Mouse (Mus musculus): ENCODE data around the gene Runx1.

The Runx1 gene

DNA sequence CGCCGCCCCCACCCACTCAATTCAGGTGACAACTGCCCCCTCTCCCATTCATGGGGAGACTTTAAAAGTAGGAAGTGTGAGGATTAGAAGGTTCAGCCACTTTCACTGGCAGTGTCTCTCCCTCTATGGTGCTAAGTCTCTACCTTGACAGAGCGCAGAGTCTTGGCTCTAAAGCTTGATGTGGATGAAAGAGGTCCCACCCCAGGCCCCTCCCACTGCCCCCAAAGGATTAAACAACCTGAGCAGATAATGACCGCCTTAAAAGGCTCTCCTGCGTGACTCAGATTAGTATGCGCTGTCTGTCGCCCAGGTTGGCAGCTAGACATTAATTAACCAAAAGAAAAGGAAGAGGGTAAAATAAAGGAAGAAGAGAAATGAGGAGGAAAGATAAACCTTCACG lies 215.5 kb downstream of the Runx1 start:
- no peak for DNase-seq (ENCODE audit: low spot score)

DNA sequence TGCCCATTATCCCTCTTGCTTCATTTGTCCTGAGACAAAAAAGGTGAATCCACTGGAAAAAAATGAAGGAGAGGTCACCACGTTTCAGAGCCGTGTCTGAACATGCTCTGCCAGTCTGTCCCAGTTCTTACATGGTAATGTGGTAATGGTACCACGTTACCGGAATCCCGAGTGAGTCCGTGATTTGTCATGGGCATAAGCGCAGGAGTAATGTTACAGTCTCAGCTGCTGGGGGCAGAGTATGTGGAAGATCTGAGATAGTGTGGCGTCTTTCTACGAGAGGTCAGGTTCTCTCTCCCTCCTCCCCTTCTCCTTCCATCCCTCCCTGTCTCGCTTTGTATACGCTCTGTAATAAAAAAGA lies 216.3 kb downstream of the Runx1 start:
- no peak for DNase-seq (ENCODE audit: low spot score)

GRCm38 (mm10) chr16:92609006-92609716 lies 216.8 kb downstream of the Runx1 start:
- no peak for DNase-seq (ENCODE audit: low spot score)

DNA sequence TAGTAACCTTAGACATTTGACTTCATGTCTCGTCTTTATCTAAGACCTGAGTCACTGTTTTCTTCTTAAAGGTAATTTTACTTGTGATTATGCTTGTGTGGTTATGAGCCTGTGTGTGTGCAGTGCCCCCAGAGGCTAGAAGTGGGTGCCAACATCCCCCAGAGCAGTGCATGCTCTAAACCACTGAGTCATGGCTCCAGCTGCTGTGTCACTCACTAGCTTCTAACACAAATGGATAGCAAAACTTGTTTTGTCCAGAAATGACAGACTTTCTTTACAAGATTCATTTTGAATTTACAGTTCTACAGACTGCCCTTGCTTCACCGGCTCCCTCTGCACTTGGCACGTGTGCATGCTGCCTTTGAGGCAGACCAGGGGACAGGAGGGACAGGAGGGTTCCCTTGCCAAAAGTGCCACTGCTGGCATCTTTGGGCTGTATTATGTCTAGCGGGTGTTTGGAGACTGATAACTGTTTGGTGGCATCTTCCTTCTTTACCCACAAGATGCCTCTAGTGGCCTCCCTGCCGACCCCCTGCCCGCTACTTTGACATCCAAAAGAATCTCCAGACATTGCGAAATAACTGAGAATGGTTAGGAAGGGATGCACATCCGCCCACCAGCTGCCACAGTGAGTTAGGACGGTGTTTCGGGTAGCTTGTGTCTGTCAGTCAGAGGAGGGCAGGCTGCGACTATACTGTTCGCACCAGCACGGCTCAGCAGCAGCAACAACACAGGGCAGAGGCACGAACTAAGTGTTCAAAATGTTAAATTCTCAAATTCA lies 217.6 kb downstream of the Runx1 start:
- no peak for DNase-seq (ENCODE audit: low spot score)

DNA sequence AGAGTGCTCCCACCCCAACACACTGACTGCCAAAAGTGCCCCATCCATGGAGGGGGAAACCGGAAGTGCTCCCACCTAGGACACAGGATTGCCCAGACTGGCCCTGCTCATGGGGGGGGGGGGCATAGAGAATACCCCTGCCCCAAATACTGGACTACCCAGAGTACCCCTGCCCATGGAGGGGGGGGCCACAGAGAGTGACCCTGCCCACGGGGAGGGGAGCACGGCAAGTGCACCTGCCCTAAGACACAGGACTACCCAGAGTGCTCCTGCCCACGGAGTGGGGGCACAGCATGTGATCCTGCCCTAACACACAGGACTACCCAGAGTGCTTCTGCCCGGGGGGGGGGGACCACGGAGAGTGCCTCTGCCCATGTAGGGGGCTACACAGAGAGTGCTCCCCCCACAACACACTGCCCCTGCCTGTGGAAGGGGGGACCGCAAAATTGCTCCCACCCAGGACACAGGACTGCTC lies 219.4 kb downstream of the Runx1 start:
- no peak for DNase-seq (ENCODE audit: low spot score)

DNA sequence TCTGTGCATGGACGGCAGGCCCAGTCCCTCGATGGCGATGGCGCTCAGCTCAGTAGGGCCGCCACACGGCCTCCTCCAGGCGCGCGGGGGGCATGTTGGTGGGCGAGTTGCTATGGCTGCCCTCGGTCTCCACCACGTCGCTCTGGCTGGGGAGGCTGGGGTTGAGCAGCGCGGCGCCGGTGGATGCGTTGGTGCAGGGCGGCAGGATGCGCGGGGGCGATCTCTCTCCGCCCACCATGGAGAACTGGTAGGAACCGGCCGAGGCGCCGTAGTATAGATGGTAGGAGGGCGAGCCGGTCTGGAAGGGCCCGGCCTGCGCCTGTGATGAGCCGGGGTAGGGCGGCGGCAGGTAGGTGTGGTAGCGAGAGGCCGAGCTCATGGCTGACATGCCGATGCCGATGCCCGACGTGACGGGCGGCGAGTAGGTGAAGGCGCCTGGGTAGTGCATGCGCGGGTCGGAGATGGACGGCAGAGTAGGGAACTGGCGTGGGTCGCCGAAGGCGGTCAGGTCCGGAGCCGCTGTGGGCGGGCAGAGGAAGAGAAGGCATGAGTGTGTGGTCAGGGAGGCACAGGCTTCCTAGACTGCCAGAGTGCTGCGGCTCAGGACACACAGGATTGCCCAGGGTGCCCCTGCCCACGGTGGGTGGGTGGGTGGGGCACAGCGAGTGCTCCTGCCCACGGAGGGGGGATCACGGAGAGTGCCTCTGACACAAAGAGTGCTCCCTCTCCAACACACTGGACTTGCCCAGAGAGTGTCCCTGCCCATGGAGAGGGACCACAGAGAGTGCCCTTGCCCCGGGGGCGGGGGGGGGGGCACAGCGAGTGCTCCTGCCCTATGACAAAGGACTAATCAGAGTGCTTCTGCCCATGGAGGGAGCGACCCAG lies 220.1 kb downstream of the Runx1 start:
- no peak for DNase-seq (ENCODE audit: low spot score)

DNA sequence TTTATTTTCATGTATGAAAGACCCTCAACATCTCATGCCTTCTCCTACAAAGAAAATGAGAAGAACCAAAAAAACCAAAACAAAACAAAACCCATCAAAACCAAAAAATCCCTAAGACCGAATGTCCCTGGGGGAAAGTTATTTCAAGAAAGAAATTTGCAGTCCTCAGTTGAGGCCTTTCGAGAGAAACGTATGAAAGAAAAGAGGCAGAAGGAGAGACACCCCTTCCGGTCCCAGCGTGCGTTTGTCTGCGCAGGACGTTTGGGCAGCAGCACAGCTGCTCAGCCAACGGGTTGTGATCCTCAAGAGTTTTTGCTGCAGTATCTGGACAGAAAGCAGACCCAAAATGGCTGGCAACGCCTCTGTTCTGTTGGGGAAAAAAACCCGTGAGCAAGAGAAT lies 223.4 kb downstream of the Runx1 start:
- no peak for DNase-seq (ENCODE audit: low spot score)

DNA sequence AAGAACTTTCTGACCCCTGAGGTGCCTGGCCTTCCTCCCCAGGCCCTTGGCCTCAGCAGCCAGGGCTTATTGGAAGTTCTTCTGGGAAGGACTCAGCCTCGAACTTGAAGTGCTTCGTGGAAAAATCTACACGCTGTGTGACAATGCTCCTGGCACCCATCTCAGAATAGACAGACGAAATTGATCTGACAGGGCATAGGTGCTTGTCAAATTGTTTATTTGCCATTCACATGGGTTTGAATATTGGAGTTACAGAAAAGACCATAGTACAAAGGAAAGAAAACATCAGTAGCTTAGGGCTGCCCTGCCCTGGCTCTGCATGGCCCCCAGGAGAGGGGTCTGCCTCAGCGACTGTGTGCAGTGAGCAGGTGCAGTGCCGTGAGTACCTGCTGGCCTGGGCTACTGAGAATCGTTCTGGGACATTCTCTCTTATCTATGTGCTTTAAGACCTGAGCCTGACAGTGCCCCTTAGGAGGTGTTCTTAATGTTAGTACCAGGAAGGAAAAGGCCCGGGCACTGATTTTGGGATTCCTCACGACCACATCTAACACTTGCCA lies 224.6 kb downstream of the Runx1 start:
- DNase-seq (ENCODE audit: low spot score), result no peak

DNA sequence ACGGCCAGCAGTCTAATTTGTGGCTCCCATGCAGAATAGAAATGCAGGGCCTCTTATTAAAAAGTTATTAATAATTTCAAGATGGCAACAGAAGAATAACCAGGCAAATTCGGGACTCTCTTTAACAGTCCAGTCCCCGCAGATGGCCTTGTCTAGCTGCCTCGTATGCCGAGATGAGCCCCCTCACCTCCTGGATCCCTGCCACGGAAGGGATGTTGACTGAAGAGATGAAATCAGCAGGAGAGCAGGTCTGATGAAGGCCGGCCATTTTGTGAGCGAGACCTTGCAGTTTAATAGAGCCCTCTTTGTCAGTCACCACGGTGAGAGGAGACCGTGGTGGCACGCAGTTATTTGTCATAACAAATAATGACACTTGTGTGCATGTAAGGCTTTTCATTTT lies 226.5 kb downstream of the Runx1 start:
- no peak for DNase-seq (ENCODE audit: low spot score)

DNA sequence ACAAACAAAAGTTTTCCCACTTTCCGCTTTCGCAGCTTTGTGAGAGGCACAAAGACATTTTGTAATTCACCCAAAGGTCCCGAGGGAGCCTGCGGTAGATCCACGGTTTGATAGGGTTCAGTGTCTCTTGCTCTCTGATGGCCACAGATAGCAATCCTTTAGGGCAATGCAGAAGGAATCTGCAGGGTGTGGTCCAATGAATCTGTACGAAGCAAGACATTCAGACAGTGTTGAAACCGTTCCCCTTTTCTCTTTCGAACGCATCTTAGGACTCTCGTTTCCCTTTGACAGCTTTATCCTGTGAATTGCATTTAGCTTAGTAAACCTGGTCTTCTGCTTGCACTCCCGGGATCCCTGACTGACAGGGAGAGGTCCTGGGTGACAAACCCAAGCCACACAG lies 228.3 kb downstream of the Runx1 start:
- DNase-seq (ENCODE audit: low spot score), result no peak

DNA sequence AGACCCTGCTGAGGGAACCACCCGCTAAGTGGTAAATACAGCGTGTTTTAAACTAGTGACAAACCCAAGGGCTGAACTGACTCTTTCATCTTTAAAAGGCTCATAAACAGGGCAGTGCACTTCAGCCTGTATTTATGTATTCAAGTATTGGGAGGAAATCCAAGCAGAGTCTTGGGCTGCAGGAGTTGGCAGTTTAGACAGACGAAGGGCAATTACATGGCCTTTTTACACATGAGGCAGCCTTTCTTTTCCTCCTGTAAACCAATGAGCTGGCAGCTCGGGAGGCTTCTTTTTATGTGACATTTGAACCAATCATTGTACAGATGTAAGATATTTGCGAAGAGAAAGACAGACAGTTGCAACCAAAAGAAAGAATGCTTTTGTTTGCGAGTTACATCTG lies 233.7 kb downstream of the Runx1 start:
- DNase-seq (ENCODE audit: low spot score), result no peak

- DNase-seq (ENCODE audit: low spot score), result no peak
Observed at GRCm38 (mm10) chr16:92591783-92592182, 234.2 kb downstream of the Runx1 start.

GRCm38 (mm10) chr16:92587836-92588235 lies 238.1 kb downstream of the Runx1 start:
- DNase-seq (ENCODE audit: low spot score), result no peak

DNA sequence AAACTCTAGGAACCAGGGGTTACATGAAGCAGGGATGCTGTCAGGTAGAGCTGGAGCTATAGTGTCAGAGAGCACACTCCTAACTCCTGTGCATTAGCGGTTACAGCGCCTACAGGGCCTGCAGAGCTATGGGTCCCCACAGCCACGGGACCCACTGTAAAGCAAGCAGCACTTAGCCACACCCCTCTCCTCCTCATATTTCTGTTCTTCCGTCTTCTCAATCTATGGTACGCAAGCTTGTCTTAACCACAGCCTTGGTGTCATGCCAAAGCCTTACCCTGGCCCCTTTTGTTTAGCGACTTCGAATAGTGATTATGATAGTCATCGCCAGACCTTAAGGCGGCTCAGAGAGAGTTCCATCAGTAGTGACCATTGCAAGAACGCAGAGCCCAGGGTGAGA lies 244.2 kb downstream of the Runx1 start:
- DNase-seq (ENCODE audit: low spot score), result no peak

- no peak for DNase-seq (ENCODE audit: low spot score)
Observed at GRCm38 (mm10) chr16:92580981-92581380, 245.0 kb downstream of the Runx1 start.

DNA sequence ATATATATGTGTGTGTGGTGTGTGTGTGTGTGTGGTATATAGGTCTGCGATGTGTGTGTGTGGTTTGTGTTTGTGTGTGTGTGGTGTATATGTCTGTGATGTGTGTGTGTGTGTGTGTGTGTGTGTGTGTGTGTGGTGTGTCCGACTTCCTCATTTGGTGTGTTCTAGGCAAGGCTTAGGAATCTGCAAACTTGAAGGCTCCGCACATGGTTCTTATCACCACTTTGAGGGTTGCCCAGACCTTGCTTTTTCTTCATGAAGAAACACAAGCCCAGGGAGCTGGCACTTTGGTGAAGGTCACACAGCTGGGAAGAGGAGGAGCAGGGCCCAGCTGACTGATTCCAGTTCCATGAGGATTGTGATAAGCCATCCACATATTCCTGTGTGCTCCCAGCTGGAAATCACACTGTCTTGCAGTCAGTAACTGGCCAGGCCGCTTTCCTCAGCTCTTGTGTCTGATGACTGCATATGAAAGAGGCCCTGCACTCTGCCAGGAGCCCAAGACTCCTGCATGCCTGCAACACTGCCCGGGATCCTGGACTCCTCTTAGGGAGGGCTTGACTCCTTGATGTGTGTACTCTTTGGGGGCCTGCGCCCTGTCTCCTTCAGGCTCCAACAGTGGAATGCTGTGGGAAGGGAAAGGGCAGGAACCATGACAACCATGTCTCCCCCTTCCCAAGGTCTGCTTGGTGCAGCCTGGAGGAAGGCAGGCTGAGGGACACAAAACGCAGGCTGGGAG lies 246.9 kb downstream of the Runx1 start:
- peak; percentile 61 for DNase-seq (ENCODE audit: low spot score)

- no peak for DNase-seq (ENCODE audit: low spot score)
Observed at GRCm38 (mm10) chr16:92577381-92577780, 248.6 kb downstream of the Runx1 start.

- no peak for DNase-seq (ENCODE audit: low spot score)
Observed at GRCm38 (mm10) chr16:92575792-92576191, 250.2 kb downstream of the Runx1 start.

DNA sequence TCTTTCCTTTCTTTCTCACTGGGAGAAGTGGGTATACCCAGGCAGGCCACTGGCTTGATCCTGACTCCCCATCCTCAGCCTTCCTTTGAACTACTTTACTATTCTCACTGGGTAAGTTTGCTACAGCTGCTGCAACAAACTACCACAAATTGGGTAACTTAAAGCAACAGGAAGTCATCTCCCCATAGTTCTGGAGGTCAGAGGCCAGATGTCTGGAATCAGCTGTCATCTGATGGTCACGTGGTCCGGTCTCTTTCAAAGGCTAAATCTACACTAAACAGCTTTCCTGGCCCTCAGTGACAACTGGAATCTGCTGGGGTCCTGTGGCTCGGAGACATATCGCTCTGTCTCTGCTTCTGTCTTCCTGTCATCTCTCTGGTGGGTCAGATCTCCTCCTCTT lies 252.8 kb downstream of the Runx1 start:
- no peak for DNase-seq (ENCODE audit: low spot score)

DNA sequence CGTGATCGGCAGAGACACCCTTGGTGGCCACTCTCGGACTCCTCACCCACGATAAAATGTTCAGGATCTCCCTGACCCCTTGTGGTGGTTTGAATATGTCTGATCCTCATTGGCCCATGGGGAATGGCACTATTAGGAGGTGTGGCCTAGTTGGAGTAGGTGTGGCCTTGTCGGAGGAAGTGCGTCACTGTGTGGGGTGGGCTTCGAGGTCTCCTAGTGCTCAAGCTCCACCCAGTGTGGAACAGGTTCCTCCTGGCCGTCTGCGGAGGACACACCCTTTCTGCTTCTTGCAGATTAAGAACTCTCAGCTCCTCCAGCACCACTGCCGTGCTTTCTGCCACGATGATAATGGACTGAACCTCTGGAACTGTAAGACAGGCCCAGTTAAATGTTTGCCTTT lies 254.7 kb downstream of the Runx1 start:
- no peak for DNase-seq (ENCODE audit: low spot score)

GRCm38 (mm10) chr16:92566146-92566545 lies 259.8 kb downstream of the Runx1 start:
- no peak for DNase-seq (ENCODE audit: low spot score)

- peak; percentile 83 for DNase-seq (ENCODE audit: low spot score)
Observed at GRCm38 (mm10) chr16:92565708-92566107, 260.2 kb downstream of the Runx1 start.

Measured in ovary, postnatal 36 days (tissue).